Mouse (Mus musculus) lung, embryonic 16.5 days (tissue): ENCODE results near the gene Hist1h2bf. TPM values are rescaled to one million over a fixed set of nuclear protein-coding genes. Genes with fewer than 3 reads are reported as not detected.

Source experiments
- ATAC-seq: fragments of 200-750 bp; cut with Nextera tagmentation; 2 replicates; pipeline ENCODE4 v1.8.0; 2017; ENCODE audit warnings: low read depth, mild to moderate bottlenecking, moderate library complexity
- H3K27ac ChIP-seq: fragments of 300-500 bp; sonication (generic); 2 replicates; pipeline ENCODE4 v1.5.1; 2014; ENCODE audit warnings: mild to moderate bottlenecking, control low read depth, low read length
- H3K27me3 ChIP-seq: fragments of 300-500 bp; sonication (generic); 2 replicates; pipeline ENCODE4 v1.6.1; 2014; ENCODE audit warnings: low read depth, low read length, mixed read lengths; ENCODE audit not compliant: control insufficient read depth, insufficient read depth
- H3K36me3 ChIP-seq: fragments of 300-500 bp; sonication (generic); 2 replicates; pipeline ENCODE4 v1.6.1; 2014; ENCODE audit warnings: low read length; ENCODE audit not compliant: control insufficient read depth, insufficient read depth
- H3K4me1 ChIP-seq: fragments of 300-500 bp; sonication (generic); replicated peaks from 2 replicates; pipeline ENCODE4 v1.6.1; 2014; ENCODE audit warnings: low read length, mixed read lengths; ENCODE audit not compliant: control insufficient read depth, insufficient read depth
- H3K4me2 ChIP-seq: fragments of 300-500 bp; sonication (generic); 2 replicates; pipeline ENCODE4 v1.6.1; 2014; ENCODE audit warnings: low read depth, low read length, control low read depth
- H3K4me3 ChIP-seq: fragments of 300-500 bp; sonication (generic); 2 replicates; pipeline ENCODE4 v1.5.1; 2014; ENCODE audit warnings: mild to moderate bottlenecking, low read length, control low read depth
- H3K9ac ChIP-seq: fragments of 300-500 bp; sonication (generic); 2 replicates; pipeline ENCODE4 v1.6.1; 2014; ENCODE audit warnings: low read length, control low read depth
- H3K9me3 ChIP-seq: fragments of 300-500 bp; sonication (generic); 2 replicates; pipeline ENCODE4 v1.6.1; 2016; ENCODE audit warnings: low read length; ENCODE audit not compliant: control insufficient read depth
- WGBS: fragments of 180-500 bp; shearing (Covaris S2); extraction: QIAGEN DNeasy Blood & Tissue Kit; methylation state at CpG from one replicate; pipeline ENCODE4 v1.1.7; 2014; 5-methylcytosine and 5-hydroxymethylcytosine counted together
- microRNA-seq: library from miRNA; unstranded; fragments of <30 nt; microRNA quantifications from one replicate; pipeline ENCODE4, GENCODE M21; 2016
- polyA plus RNA-seq: library from polyadenylated mRNA; unstranded; fragments of >200 nt; fragmentation: Nextera tagmentation; extraction: Ambion mirVana; gene quantifications from 2 replicates; pipeline ENCODE4 v1.2.1, GENCODE M21; 2015

Gene Hist1h2bf
- polyA plus RNA-seq, 1 experiment from 2014 or later: 4.8 TPM

GRCm38 (mm10) chr13:23523976-23524375 lies 50.0 kb downstream of the Hist1h2bf start:
- 41% methylated on average over 5 of the region's 5 CpGs for WGBS
- Histone ChIP-seq H3K4me1 (peaks cover 9% of the 10 kb centered on the region; the same call in 1 of the 2 replicates), H3K4me3 (no peak overlapping the region), H3K9me3 (no peaks in the 10 kb centered on the region), H3K9ac (no peak overlapping the region), H3K27ac (no peak overlapping the region), H3K27me3 (no peaks in the 10 kb centered on the region), H3K36me3 (no peaks in the 10 kb centered on the region), H3K4me2 (no peak overlapping the region)
- no peak for ATAC-seq

Small RNAs within 50 kb of the gene (microRNA-seq; reads per million reads assigned to microRNA genes)
- gene Gm44297 (not detected), gene Gm44359 (not detected), gene Gm44394 (not detected)

Other genes with a start within 250 kb of the Hist1h2bf start
- 56.0 and 56.3 TPM in 2 replicates for gene Zfp322a, start 205.0 kb downstream of the Hist1h2bf start, polyA plus RNA-seq
- gene Abt1, start 150.3 kb downstream of the Hist1h2bf start, polyA plus RNA-seq: 11.8 and 12.3 TPM in 2 replicates
- gene Btn1a1, start 108.3 kb downstream of the Hist1h2bf start, polyA plus RNA-seq: 0.06 and 0.10 TPM in 2 replicates
- 0.20 and 0.28 TPM in 2 replicates for gene Btn2a2, start 85.3 kb downstream of the Hist1h2bf start, polyA plus RNA-seq
- gene Hist1h4h, start 43.1 kb downstream of the Hist1h2bf start, polyA plus RNA-seq: 4.3 and 8.4 TPM in 2 replicates
- 7.1 and 8.0 TPM in 2 replicates for gene Hist1h2af, start 40.3 kb downstream of the Hist1h2bf start, polyA plus RNA-seq
- gene Hist1h3g, start 38.8 kb downstream of the Hist1h2bf start, polyA plus RNA-seq: 5.6 and 6.2 TPM in 2 replicates
- 1.3 and 2.0 TPM in 2 replicates for gene Hist1h2bh, start 30.8 kb downstream of the Hist1h2bf start, polyA plus RNA-seq
- gene Hist1h3f, start 30.1 kb downstream of the Hist1h2bf start, polyA plus RNA-seq: 0.49 and 0.93 TPM in 2 replicates
- gene Hist1h4f, start 22.5 kb downstream of the Hist1h2bf start, polyA plus RNA-seq: 0.78 and 2.4 TPM in 2 replicates
- gene Hist1h1d, start 20.9 kb downstream of the Hist1h2bf start, polyA plus RNA-seq: 0.58 and 0.79 TPM in 2 replicates
- 4.9 and 7.8 TPM in 2 replicates for gene Hist1h3e, start 11.8 kb downstream of the Hist1h2bf start, polyA plus RNA-seq
- 71.9 and 83.6 TPM in 2 replicates for gene Hist1h2ae, start 3.0 kb downstream of the Hist1h2bf start, polyA plus RNA-seq
- gene Hist1h2bg, start 2.8 kb downstream of the Hist1h2bf start, polyA plus RNA-seq: 13.6 and 15.8 TPM in 2 replicates
- 2.9 and 3.4 TPM in 2 replicates for gene Hist1h2ad, start 185 bp upstream of the Hist1h2bf start, polyA plus RNA-seq
- 7.4 and 9.5 TPM in 2 replicates for gene Hist1h3d, start 1.6 kb upstream of the Hist1h2bf start, polyA plus RNA-seq
- gene Hist1h4d, start 7.4 kb upstream of the Hist1h2bf start, polyA plus RNA-seq: 130 and 135 TPM in 2 replicates
- gene Hist1h2be, start 46.9 kb upstream of the Hist1h2bf start, polyA plus RNA-seq: 3.3 and 3.4 TPM in 2 replicates
- gene Hist1h1e, start 48.4 kb upstream of the Hist1h2bf start, polyA plus RNA-seq: 20.3 and 21.3 TPM in 2 replicates
- 2.2 and 2.3 TPM in 2 replicates for gene Hist1h2ac, start 109.8 kb upstream of the Hist1h2bf start, polyA plus RNA-seq
- gene Hist1h2bc, start 110.0 kb upstream of the Hist1h2bf start, polyA plus RNA-seq: 66.1 and 72.9 TPM in 2 replicates
- 0.16 and 0.48 TPM in 2 replicates for gene Hist1h1t, start 121.6 kb upstream of the Hist1h2bf start, polyA plus RNA-seq
- 6.2 and 6.6 TPM in 2 replicates for gene Hist1h4c, start 124.3 kb upstream of the Hist1h2bf start, polyA plus RNA-seq
- gene Hfe, start 136.7 kb upstream of the Hist1h2bf start, polyA plus RNA-seq: 11.2 and 13.7 TPM in 2 replicates
- 36.9 and 37.8 TPM in 2 replicates for gene Hist1h1c, start 164.6 kb upstream of the Hist1h2bf start, polyA plus RNA-seq
- 5.9 and 9.7 TPM in 2 replicates for gene Hist1h3c, start 171.4 kb upstream of the Hist1h2bf start, polyA plus RNA-seq
- gene Hist1h2bb, start 172.5 kb upstream of the Hist1h2bf start, polyA plus RNA-seq: 4.0 and 4.9 TPM in 2 replicates
- 33.4 and 44.6 TPM in 2 replicates for gene Hist1h2ab, start 176.9 kb upstream of the Hist1h2bf start, polyA plus RNA-seq
- gene Hist1h3b, start 178.1 kb upstream of the Hist1h2bf start, polyA plus RNA-seq: 13.3 and 14.0 TPM in 2 replicates
- 5.1 and 6.6 TPM in 2 replicates for gene Hist1h4b, start 182.8 kb upstream of the Hist1h2bf start, polyA plus RNA-seq
- gene Hist1h4a, start 187.0 kb upstream of the Hist1h2bf start, polyA plus RNA-seq: 1.2 TPM in 1 of 2 replicates, not detected in the other
- 4.2 and 5.5 TPM in 2 replicates for gene Hist1h3a, start 188.2 kb upstream of the Hist1h2bf start, polyA plus RNA-seq
- gene Hist1h1a, start 189.5 kb upstream of the Hist1h2bf start, polyA plus RNA-seq: 2.1 and 4.3 TPM in 2 replicates
- not detected in 2 replicates for gene Trim38, start 195.7 kb upstream of the Hist1h2bf start, polyA plus RNA-seq
- not detected in 2 replicates for gene Slc17a2, start 232.8 kb upstream of the Hist1h2bf start, polyA plus RNA-seq